Mouse (Mus musculus) ES-E14 (cell line): Measurements from ENCODE around the gene Slc35e4.

ENCODE experiments used
- CHD2 ChIP-seq: IDR thresholded peaks from 2 replicates; pipeline ENCODE4 v1.6.1; 2014; ENCODE audit warnings: mild to moderate bottlenecking, low read depth, low read length, inconsistent platforms
- HCFC1 ChIP-seq: IDR thresholded peaks from 2 replicates; pipeline ENCODE4 v1.6.1; 2012; ENCODE audit warnings: low read length, inconsistent platforms, borderline replicate concordance; ENCODE audit not compliant: insufficient read depth
- MAFK ChIP-seq: IDR thresholded peaks from 2 replicates; pipeline ENCODE4 v1.6.1; 2014; ENCODE audit warnings: mild to moderate bottlenecking, low read depth, low read length, inconsistent platforms; ENCODE audit not compliant: insufficient read depth
- ZC3H11A ChIP-seq: IDR thresholded peaks from 2 replicates; pipeline ENCODE4 v1.6.1; 2012; ENCODE audit warnings: low read depth, mild to moderate bottlenecking, inconsistent platforms, low read length, borderline replicate concordance
- ZNF384 ChIP-seq: IDR thresholded peaks from 2 replicates; pipeline ENCODE4 v1.6.1; 2012; ENCODE audit warnings: low read depth, low read length, inconsistent platforms

- TF ChIP-seq HCFC1 = no peak
- no peak for TF ChIP-seq MAFK
- no peak for TF ChIP-seq CHD2
- TF ChIP-seq ZC3H11A = no peak
- TF ChIP-seq ZNF384 = no peak
These were observed 4.3 kb upstream of the Slc35e4 start for GRCm38 (mm10) chr11:3918738-3919137.
